Mouse (Mus musculus): ENCODE measurements around the gene Rasa1. TPM values are rescaled to one million over a fixed set of nuclear protein-coding genes. Genes with fewer than 3 reads are reported as not detected.

Gene Rasa1
- 12.0 and 16.9 TPM in 2 replicates for polyA plus RNA-seq (2012; rRNA removed)

- Histone ChIP-seq H3K4me3 (ENCODE audit: control insufficient read depth, low read depth, low read length) (peak within 1 kb of the TSS; percentile 81), H3K36me3 (ENCODE audit: control insufficient read depth, insufficient read depth, low read length) (no peaks in the 10 kb centered on the region), H3K27me3 (ENCODE audit: control insufficient read depth, insufficient read depth, low read length) (no peaks in the 10 kb centered on the region), H3K27ac (ENCODE audit: control insufficient read depth, insufficient read depth, low read depth, low read length) (peak within 1 kb of the TSS; percentile 89), H3K4me1 (ENCODE audit: control insufficient read depth, insufficient read depth, low read length) (no peaks in the 10 kb centered on the region; the same call in none of the 2 replicates)
- TF ChIP-seq POLR2A (IDR thresholded peaks at IDR 0.05; ENCODE audit: control insufficient read depth, low read depth, low read length) (peak; percentile 91), CTCF (IDR thresholded peaks at IDR 0.05; ENCODE audit: control insufficient read depth, insufficient read depth, insufficient replicate concordance, low read depth, low read length) (no peak)
Observed at GRCm38 (mm10) chr13:85288843-85289713, at the start of gene Rasa1. Rasa1 (minus strand) TSS chr13:85289130.

GRCm38 (mm10) chr13:85311547-85311946, 22.6 kb upstream of the Rasa1 start:
- Histone ChIP-seq H3K27me3 (ENCODE audit: control insufficient read depth, insufficient read depth, low read length) (no peaks in the 10 kb centered on the region), H3K27ac (ENCODE audit: control insufficient read depth, insufficient read depth, low read depth, low read length) (no peak overlapping the region), H3K4me3 (ENCODE audit: control insufficient read depth, low read depth, low read length) (no peak overlapping the region), H3K36me3 (ENCODE audit: control insufficient read depth, insufficient read depth, low read length) (no peaks in the 10 kb centered on the region), H3K4me1 (ENCODE audit: control insufficient read depth, insufficient read depth, low read length) (no peaks in the 10 kb centered on the region)
- TF ChIP-seq POLR2A (IDR thresholded peaks at IDR 0.05; ENCODE audit: control insufficient read depth, low read depth, low read length) (no peak), CTCF (IDR thresholded peaks at IDR 0.05; ENCODE audit: control insufficient read depth, insufficient read depth, insufficient replicate concordance, low read depth, low read length) (no peak)

- TF ChIP-seq CTCF (IDR thresholded peaks at IDR 0.05; ENCODE audit: control insufficient read depth, insufficient read depth, insufficient replicate concordance, low read depth, low read length) (no peak), POLR2A (IDR thresholded peaks at IDR 0.05; ENCODE audit: control insufficient read depth, low read depth, low read length) (no peak)
- Histone ChIP-seq H3K36me3 (ENCODE audit: control insufficient read depth, insufficient read depth, low read length) (no peaks in the 10 kb centered on the region), H3K27me3 (ENCODE audit: control insufficient read depth, insufficient read depth, low read length) (no peaks in the 10 kb centered on the region), H3K4me1 (ENCODE audit: control insufficient read depth, insufficient read depth, low read length) (no peaks in the 10 kb centered on the region), H3K27ac (ENCODE audit: control insufficient read depth, insufficient read depth, low read depth, low read length) (no peak overlapping the region), H3K4me3 (ENCODE audit: control insufficient read depth, low read depth, low read length) (no peak overlapping the region)
Observed at GRCm38 (mm10) chr13:85310968-85311367, 22.0 kb upstream of the Rasa1 start.

- Histone ChIP-seq H3K27me3 (ENCODE audit: control insufficient read depth, insufficient read depth, low read length) (no peaks in the 10 kb centered on the region), H3K4me1 (ENCODE audit: control insufficient read depth, insufficient read depth, low read length) (no peaks in the 10 kb centered on the region), H3K27ac (ENCODE audit: control insufficient read depth, insufficient read depth, low read depth, low read length) (no peak overlapping the region), H3K36me3 (ENCODE audit: control insufficient read depth, insufficient read depth, low read length) (no peaks in the 10 kb centered on the region), H3K4me3 (ENCODE audit: control insufficient read depth, low read depth, low read length) (no peak overlapping the region)
- TF ChIP-seq CTCF (IDR thresholded peaks at IDR 0.05; ENCODE audit: control insufficient read depth, insufficient read depth, insufficient replicate concordance, low read depth, low read length), result no peak
- TF ChIP-seq POLR2A (IDR thresholded peaks at IDR 0.05; ENCODE audit: control insufficient read depth, low read depth, low read length), result no peak
Observed at GRCm38 (mm10) chr13:85310483-85310882, 21.6 kb upstream of the Rasa1 start.

GRCm38 (mm10) chr13:85306039-85306438, 17.1 kb upstream of the Rasa1 start:
- Histone ChIP-seq H3K4me1 (ENCODE audit: control insufficient read depth, insufficient read depth, low read length) (no peaks in the 10 kb centered on the region), H3K27ac (ENCODE audit: control insufficient read depth, insufficient read depth, low read depth, low read length) (no peak overlapping the region), H3K27me3 (ENCODE audit: control insufficient read depth, insufficient read depth, low read length) (no peaks in the 10 kb centered on the region), H3K4me3 (ENCODE audit: control insufficient read depth, low read depth, low read length) (no peak overlapping the region), H3K36me3 (ENCODE audit: control insufficient read depth, insufficient read depth, low read length) (no peaks in the 10 kb centered on the region)
- no peak for TF ChIP-seq POLR2A (IDR thresholded peaks at IDR 0.05; ENCODE audit: control insufficient read depth, low read depth, low read length)
- TF ChIP-seq CTCF (IDR thresholded peaks at IDR 0.05; ENCODE audit: control insufficient read depth, insufficient read depth, insufficient replicate concordance, low read depth, low read length), result no peak

- Histone ChIP-seq H3K4me1 (ENCODE audit: control insufficient read depth, insufficient read depth, low read length) (no peaks in the 10 kb centered on the region; the same call in none of the 2 replicates), H3K27me3 (ENCODE audit: control insufficient read depth, insufficient read depth, low read length) (no peaks in the 10 kb centered on the region), H3K36me3 (ENCODE audit: control insufficient read depth, insufficient read depth, low read length) (no peaks in the 10 kb centered on the region), H3K4me3 (ENCODE audit: control insufficient read depth, low read depth, low read length) (no peak overlapping the region), H3K27ac (ENCODE audit: control insufficient read depth, insufficient read depth, low read depth, low read length) (no peak overlapping the region)
- no peak for TF ChIP-seq CTCF (IDR thresholded peaks at IDR 0.05; ENCODE audit: control insufficient read depth, insufficient read depth, insufficient replicate concordance, low read depth, low read length)
- no peak for TF ChIP-seq POLR2A (IDR thresholded peaks at IDR 0.05; ENCODE audit: control insufficient read depth, low read depth, low read length)
Observed at GRCm38 (mm10) chr13:85290651-85291050, 1.7 kb upstream of the Rasa1 start.

- Histone ChIP-seq H3K27me3 (ENCODE audit: control insufficient read depth, insufficient read depth, low read length) (no peaks in the 10 kb centered on the region), H3K4me3 (ENCODE audit: control insufficient read depth, low read depth, low read length) (peak overlapping the region; percentile 81), H3K4me1 (ENCODE audit: control insufficient read depth, insufficient read depth, low read length) (no peaks in the 10 kb centered on the region; the same call in none of the 2 replicates), H3K27ac (ENCODE audit: control insufficient read depth, insufficient read depth, low read depth, low read length) (peak overlapping the region; percentile 89), H3K36me3 (ENCODE audit: control insufficient read depth, insufficient read depth, low read length) (no peaks in the 10 kb centered on the region)
- no peak for TF ChIP-seq POLR2A (IDR thresholded peaks at IDR 0.05; ENCODE audit: control insufficient read depth, low read depth, low read length)
- no peak for TF ChIP-seq CTCF (IDR thresholded peaks at IDR 0.05; ENCODE audit: control insufficient read depth, insufficient read depth, insufficient replicate concordance, low read depth, low read length)
Observed at GRCm38 (mm10) chr13:85288574-85288842, 422 bp downstream of the Rasa1 start.
